ENCODE assay signal across 8 mouse cellular contexts in the genomic region with DNA sequence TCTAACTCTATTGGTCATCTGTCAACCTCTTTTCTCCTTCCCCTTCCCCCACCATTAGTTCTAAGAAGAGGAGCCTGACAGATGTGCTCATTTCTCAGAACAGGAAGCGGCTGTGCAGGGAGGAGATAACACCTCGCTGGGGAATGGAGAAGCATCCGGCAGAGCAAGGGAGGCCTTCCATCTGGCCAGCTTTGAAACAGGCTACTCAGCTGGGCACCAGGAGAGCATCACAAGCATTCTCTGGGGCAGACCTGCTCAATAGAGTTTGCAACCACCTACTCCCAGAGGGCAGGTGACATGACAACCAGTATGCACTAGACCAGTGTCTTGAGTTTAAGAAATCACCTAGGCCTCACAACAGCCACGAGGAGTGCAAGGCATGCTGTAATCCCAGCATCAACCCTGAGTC. TPM values are rescaled to one million over a fixed set of nuclear protein-coding genes. Genes with fewer than 3 reads are reported as not detected.
DNase-seq lines count a peak whose midpoint lies in the region; ATAC-seq and TF ChIP-seq lines count a peak whose summit lies in the region.

No protein-coding gene starts in this region.

- no peaks in the 10 kb centered on the region for H3K27me3 ChIP-seq in hindbrain, embryonic 10.5 days (ENCODE audit: insufficient read depth, poor library complexity, severe bottlenecking)
- no peaks in the 10 kb centered on the region for H3K27me3 ChIP-seq in hindbrain, embryonic 11.5 days (ENCODE audit: control insufficient read depth, insufficient read depth, low read length)
- no peaks in the 10 kb centered on the region for H3K27me3 ChIP-seq in embryonic facial prominence, embryonic 12.5 days
- H3K27me3 ChIP-seq in hindbrain, embryonic 16.5 days (replicated peaks; ENCODE audit: control insufficient read depth, insufficient read depth, low read length) = no peaks in the 10 kb centered on the region
- H3K27me3 ChIP-seq in lung, postnatal 0 days (replicated peaks; ENCODE audit: insufficient read depth, low read length) = no peaks in the 10 kb centered on the region
- no peaks in the 10 kb centered on the region for H3K27me3 ChIP-seq in forebrain, embryonic 14.5 days (replicated peaks; ENCODE audit: control insufficient read depth, insufficient read depth, low read length)

- TF ChIP-seq CTCF in lung, postnatal 0 days (IDR thresholded peaks at IDR 0.05) = no peak

- no peaks in the 10 kb centered on the region for H3K9me3 ChIP-seq in hindbrain, embryonic 10.5 days
- H3K9me3 ChIP-seq in hindbrain, embryonic 11.5 days (ENCODE audit: control insufficient read depth, low read length) = no peaks in the 10 kb centered on the region
- H3K9me3 ChIP-seq in embryonic facial prominence, embryonic 12.5 days = no peaks in the 10 kb centered on the region
- H3K9me3 ChIP-seq in hindbrain, embryonic 16.5 days (ENCODE audit: control insufficient read depth, low read length) = no peaks in the 10 kb centered on the region
- no peaks in the 10 kb centered on the region for H3K9me3 ChIP-seq in lung, postnatal 0 days (ENCODE audit: low read length)
- H3K9me3 ChIP-seq in forebrain, embryonic 14.5 days (replicated peaks; ENCODE audit: control insufficient read depth, low read length) = no peaks in the 10 kb centered on the region

- H3K4me3 ChIP-seq in hindbrain, embryonic 10.5 days = no peak overlapping the region
- H3K4me3 ChIP-seq in hindbrain, embryonic 11.5 days (ENCODE audit: low read depth, low read length) = no peak overlapping the region
- no peak overlapping the region for H3K4me3 ChIP-seq in embryonic facial prominence, embryonic 12.5 days
- no peak overlapping the region for H3K4me3 ChIP-seq in hindbrain, embryonic 16.5 days (ENCODE audit: low read length)
- H3K4me3 ChIP-seq in lung, postnatal 0 days (ENCODE audit: low read depth, low read length) = no peak overlapping the region
- H3K4me3 ChIP-seq in forebrain, embryonic 14.5 days (ENCODE audit: low read depth, low read length) = no peak overlapping the region

- H3K27ac ChIP-seq in hindbrain, embryonic 10.5 days = peak overlapping the region; percentile 71
- H3K27ac ChIP-seq in hindbrain, embryonic 11.5 days (ENCODE audit: low read depth, low read length) = no peak overlapping the region
- peak overlapping the region; percentile 59; the same call in 1 of the 2 replicates for H3K27ac ChIP-seq in embryonic facial prominence, embryonic 12.5 days
- H3K27ac ChIP-seq in hindbrain, embryonic 16.5 days (ENCODE audit: low read depth, low read length) = peak overlapping the region; percentile 52; the same call in 1 of the 2 replicates
- H3K27ac ChIP-seq in lung, postnatal 0 days (ENCODE audit: low read length) = peak overlapping the region; percentile 98
- H3K27ac ChIP-seq in forebrain, embryonic 14.5 days (ENCODE audit: low read depth, low read length) = no peak overlapping the region

- DNase-seq in hindbrain, embryonic 10.5 days (ENCODE audit: low spot score) = no peak
- no peak for DNase-seq in hindbrain, embryonic 11.5 days (ENCODE audit: low spot score)
- DNase-seq in lung, postnatal 0 days (ENCODE audit: low spot score) = peak; percentile 89
- DNase-seq in spleen, postnatal 14 days (ENCODE audit: low spot score in 2 of 2) = peak; percentile 53 to 58
- no peak for DNase-seq in forebrain, embryonic 14.5 days (ENCODE audit: low spot score)
- DNase-seq in left cerebral cortex, adult 8-10 months (ENCODE audit: low spot score in 2 of 2) = no peak

- TF ChIP-seq EP300 in lung, postnatal 0 days (IDR thresholded peaks at IDR 0.05) = peak; percentile 89

- ATAC-seq in hindbrain, embryonic 11.5 days (ENCODE audit: low FRiP score) = no peak
- no peak for ATAC-seq in embryonic facial prominence, embryonic 12.5 days (ENCODE audit: insufficient number of reproducible peaks, insufficient read depth, low FRiP score, low TSS enrichment)
- ATAC-seq in hindbrain, embryonic 16.5 days = no peak
- peak; percentile 17 for ATAC-seq in lung, postnatal 0 days
- ATAC-seq in forebrain, embryonic 14.5 days = no peak

- H3K4me1 ChIP-seq in hindbrain, embryonic 10.5 days (replicated peaks) = peaks cover 45% of the 10 kb centered on the region
- no peaks in the 10 kb centered on the region for H3K4me1 ChIP-seq in hindbrain, embryonic 11.5 days (replicated peaks; ENCODE audit: control insufficient read depth, insufficient read depth, low read length)
- peaks cover 5% of the 10 kb centered on the region for H3K4me1 ChIP-seq in embryonic facial prominence, embryonic 12.5 days
- H3K4me1 ChIP-seq in hindbrain, embryonic 16.5 days (ENCODE audit: control insufficient read depth, insufficient read depth, low read depth, low read length) = peaks cover 13% of the 10 kb centered on the region
- peaks cover 77% of the 10 kb centered on the region for H3K4me1 ChIP-seq in lung, postnatal 0 days (ENCODE audit: insufficient read depth, low read depth, low read length)
- no peaks in the 10 kb centered on the region for H3K4me1 ChIP-seq in forebrain, embryonic 14.5 days (ENCODE audit: control insufficient read depth, insufficient read depth, low read length)

- H3K36me3 ChIP-seq in hindbrain, embryonic 10.5 days = peaks cover 23% of the 10 kb centered on the region
- H3K36me3 ChIP-seq in hindbrain, embryonic 11.5 days (ENCODE audit: control insufficient read depth, insufficient read depth, low read length) = no peaks in the 10 kb centered on the region
- H3K36me3 ChIP-seq in embryonic facial prominence, embryonic 12.5 days = 0 out of 2 replicates have a peak, but pooled peaks cover 4% of the 10 kb centered on the region
- no peaks in the 10 kb centered on the region for H3K36me3 ChIP-seq in hindbrain, embryonic 16.5 days (ENCODE audit: control insufficient read depth, insufficient read depth, low read length)
- 0 out of 2 replicates have a peak, but pooled peaks cover 4% of the 10 kb centered on the region for H3K36me3 ChIP-seq in lung, postnatal 0 days (ENCODE audit: insufficient read depth, low read length)
- H3K36me3 ChIP-seq in forebrain, embryonic 14.5 days (ENCODE audit: control insufficient read depth, insufficient read depth, low read length) = peaks cover 5% of the 10 kb centered on the region; the same call in 1 of the 2 replicates

- H3K4me2 ChIP-seq in hindbrain, embryonic 11.5 days (replicated peaks; ENCODE audit: low read depth, low read length) = no peak overlapping the region
- no peak overlapping the region for H3K4me2 ChIP-seq in embryonic facial prominence, embryonic 12.5 days (replicated peaks)
- H3K4me2 ChIP-seq in hindbrain, embryonic 16.5 days (ENCODE audit: low read length) = no peak overlapping the region
- peak overlapping the region; percentile 32; the same call in 1 of the 2 replicates for H3K4me2 ChIP-seq in lung, postnatal 0 days (replicated peaks; ENCODE audit: low read depth, low read length)
- no peak overlapping the region for H3K4me2 ChIP-seq in forebrain, embryonic 14.5 days (ENCODE audit: low read length)

- H3K9ac ChIP-seq in hindbrain, embryonic 11.5 days (ENCODE audit: low read depth, low read length) = no peak overlapping the region
- no peak overlapping the region for H3K9ac ChIP-seq in embryonic facial prominence, embryonic 12.5 days
- H3K9ac ChIP-seq in hindbrain, embryonic 16.5 days (ENCODE audit: low read depth, low read length) = no peak overlapping the region
- peak overlapping the region; percentile 24; the same call in 1 of the 2 replicates for H3K9ac ChIP-seq in lung, postnatal 0 days (replicated peaks; ENCODE audit: low read depth)
- H3K9ac ChIP-seq in forebrain, embryonic 14.5 days (ENCODE audit: low read length) = no peak overlapping the region

- WGBS in hindbrain, embryonic 10.5 days = 71% methylated on average over 4 of the region's 4 CpGs
- WGBS in hindbrain, embryonic 11.5 days = 50% methylated on average over 4 of the region's 4 CpGs
- WGBS in embryonic facial prominence, embryonic 12.5 days = 53% methylated on average over 4 of the region's 4 CpGs
- WGBS in hindbrain, embryonic 16.5 days = 42% methylated on average over 4 of the region's 4 CpGs
- WGBS in lung, postnatal 0 days = 6% methylated on average over 4 of the region's 4 CpGs
- WGBS in forebrain, embryonic 14.5 days = 78% methylated on average over 4 of the region's 4 CpGs

RNA-seq across cellular contexts. Expression of a gene that starts 35.6 kb away (rescaled TPM):
- 5.0 and 5.1 TPM in 2 replicates for polyA plus RNA-seq in hindbrain, embryonic 10.5 days (2016; fragmentation: Nextera tagmentation; extraction: Ambion mirVana)
- polyA plus RNA-seq in hindbrain, embryonic 11.5 days (2014; fragmentation: Nextera tagmentation; extraction: Ambion mirVana) = 4.1 and 4.4 TPM in 2 replicates
- polyA plus RNA-seq in embryonic facial prominence, embryonic 12.5 days (2016; fragmentation: Nextera tagmentation; extraction: Ambion mirVana) = 14.3 and 14.5 TPM in 2 replicates
- polyA plus RNA-seq in hindbrain, embryonic 16.5 days (2015; fragmentation: Nextera tagmentation; extraction: Ambion mirVana) = 6.7 and 7.0 TPM in 2 replicates
- 204 and 228 TPM in 2 replicates for polyA plus RNA-seq in lung, postnatal 0 days (2015; fragmentation: Nextera tagmentation; extraction: Ambion mirVana)
- 4.5 and 5.9 TPM in 2 replicates for polyA plus RNA-seq in forebrain, embryonic 14.5 days (2014; fragmentation: Nextera tagmentation; extraction: Ambion mirVana)
- total RNA-seq in left cerebral cortex, adult 8-10 months (2022) = 1 to 10 TPM; 2.1 to 4.8 (median 2.5) TPM

RNA-seq across cellular contexts. Expression of a gene that starts 41.9 kb away (rescaled TPM):
- polyA plus RNA-seq in hindbrain, embryonic 10.5 days (2016; fragmentation: Nextera tagmentation; extraction: Ambion mirVana) = 110 and 128 TPM in 2 replicates
- polyA plus RNA-seq in hindbrain, embryonic 11.5 days (2014; fragmentation: Nextera tagmentation; extraction: Ambion mirVana) = 129 and 134 TPM in 2 replicates
- polyA plus RNA-seq in embryonic facial prominence, embryonic 12.5 days (2016; fragmentation: Nextera tagmentation; extraction: Ambion mirVana) = 104 and 105 TPM in 2 replicates
- polyA plus RNA-seq in hindbrain, embryonic 16.5 days (2015; fragmentation: Nextera tagmentation; extraction: Ambion mirVana) = 138 and 159 TPM in 2 replicates
- 100 and 103 TPM in 2 replicates for polyA plus RNA-seq in lung, postnatal 0 days (2015; fragmentation: Nextera tagmentation; extraction: Ambion mirVana)
- 179 and 189 TPM in 2 replicates for polyA plus RNA-seq in forebrain, embryonic 14.5 days (2014; fragmentation: Nextera tagmentation; extraction: Ambion mirVana)
- total RNA-seq in left cerebral cortex, adult 8-10 months (2022) = 100 to 1,000 TPM; 125 to 143 (median 135) TPM

RNA-seq across cellular contexts. Expression of a gene that starts 53.5 kb away (rescaled TPM):
- 168 and 176 TPM in 2 replicates for polyA plus RNA-seq in hindbrain, embryonic 10.5 days (2016; fragmentation: Nextera tagmentation; extraction: Ambion mirVana)
- 166 and 168 TPM in 2 replicates for polyA plus RNA-seq in hindbrain, embryonic 11.5 days (2014; fragmentation: Nextera tagmentation; extraction: Ambion mirVana)
- 168 and 170 TPM in 2 replicates for polyA plus RNA-seq in embryonic facial prominence, embryonic 12.5 days (2016; fragmentation: Nextera tagmentation; extraction: Ambion mirVana)
- polyA plus RNA-seq in hindbrain, embryonic 16.5 days (2015; fragmentation: Nextera tagmentation; extraction: Ambion mirVana) = 56.8 and 68.4 TPM in 2 replicates
- polyA plus RNA-seq in lung, postnatal 0 days (2015; fragmentation: Nextera tagmentation; extraction: Ambion mirVana) = 214 and 218 TPM in 2 replicates
- polyA plus RNA-seq in forebrain, embryonic 14.5 days (2014; fragmentation: Nextera tagmentation; extraction: Ambion mirVana) = 29.2 and 32.8 TPM in 2 replicates
- total RNA-seq in left cerebral cortex, adult 8-10 months (2022) = 10 to 100 TPM; 19.1 to 30.8 (median 22.9) TPM

RNA-seq across cellular contexts. Expression of a gene that starts 58.2 kb away (rescaled TPM):
- polyA plus RNA-seq in hindbrain, embryonic 10.5 days (2016; fragmentation: Nextera tagmentation; extraction: Ambion mirVana) = 106 and 137 TPM in 2 replicates
- polyA plus RNA-seq in hindbrain, embryonic 11.5 days (2014; fragmentation: Nextera tagmentation; extraction: Ambion mirVana) = 139 and 140 TPM in 2 replicates
- 92.4 and 106 TPM in 2 replicates for polyA plus RNA-seq in embryonic facial prominence, embryonic 12.5 days (2016; fragmentation: Nextera tagmentation; extraction: Ambion mirVana)
- polyA plus RNA-seq in hindbrain, embryonic 16.5 days (2015; fragmentation: Nextera tagmentation; extraction: Ambion mirVana) = 14.8 and 19.8 TPM in 2 replicates
- 3.1 and 5.7 TPM in 2 replicates for polyA plus RNA-seq in lung, postnatal 0 days (2015; fragmentation: Nextera tagmentation; extraction: Ambion mirVana)
- 70.1 and 81.5 TPM in 2 replicates for polyA plus RNA-seq in forebrain, embryonic 14.5 days (2014; fragmentation: Nextera tagmentation; extraction: Ambion mirVana)
- 1 to 10 TPM; 1.9 to 2.9 (median 2.2) TPM for total RNA-seq in left cerebral cortex, adult 8-10 months (2022)

Comparison
In these comparisons a context has a peak if more than half of its experiments do, and no peak if none do; other contexts are left out.
1. H3K27ac ChIP-seq: peak in hindbrain, embryonic 10.5 days (single experiment), embryonic facial prominence, embryonic 12.5 days (single experiment), hindbrain, embryonic 16.5 days (single experiment) and lung, postnatal 0 days (single experiment); none in hindbrain, embryonic 11.5 days (single experiment) and forebrain, embryonic 14.5 days (single experiment).
2. DNase-seq: peak in lung, postnatal 0 days (single experiment) and spleen, postnatal 14 days (2 of 2); none in hindbrain, embryonic 10.5 days (single experiment), hindbrain, embryonic 11.5 days (single experiment), forebrain, embryonic 14.5 days (single experiment) and left cerebral cortex, adult 8-10 months (0 of 2).
3. RNA of a gene that starts 35.6 kb away (polyA plus RNA-seq): 204 to 228 TPM in lung, postnatal 0 days; 14.3 to 14.5 TPM in embryonic facial prominence, embryonic 12.5 days, 6.7 to 7.0 TPM in hindbrain, embryonic 16.5 days, 4.5 to 5.9 TPM in forebrain, embryonic 14.5 days, 5.0 to 5.1 TPM in hindbrain, embryonic 10.5 days and 4.1 to 4.4 TPM in hindbrain, embryonic 11.5 days; every median in the first group is over 10 times any median in the second.